Mouse (Mus musculus): Measurements from ENCODE around the gene Klhl11.

DNA sequence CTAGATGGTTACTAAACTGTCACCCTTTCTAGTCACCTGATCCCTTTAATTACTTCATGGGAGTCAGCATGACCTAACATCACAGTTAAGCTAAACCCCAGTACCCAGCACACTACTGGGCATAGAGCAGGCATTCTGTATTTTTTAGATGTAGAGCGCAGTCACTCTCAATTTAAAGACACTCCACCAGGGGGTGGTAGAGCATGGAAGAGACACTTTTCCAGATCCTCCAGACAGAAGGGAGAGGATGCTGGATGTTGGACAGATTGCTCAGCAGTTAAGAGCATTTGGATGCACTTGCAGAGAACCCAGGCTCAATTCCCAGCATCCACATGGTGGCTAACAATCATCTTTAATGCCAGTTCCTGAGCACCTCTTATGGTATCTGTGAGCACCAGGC is 39.8 kb upstream of the Klhl11 start:
- TF ChIP-seq CTCF (IDR thresholded peaks at IDR 0.05) (peak; percentile 56), POLR2A (IDR thresholded peaks at IDR 0.05; ENCODE audit: insufficient read depth, low read depth, low read length) (no peak), EP300 (IDR thresholded peaks at IDR 0.05; ENCODE audit: insufficient read depth, low read depth, low read length) (no peak)
